In genomic region chr5:24686671-24687420, GRCm38 (mm10) we compare ENCODE assay signal across 8 mouse cellular contexts. TPM values are rescaled to one million over a fixed set of nuclear protein-coding genes. Genes with fewer than 3 reads are reported as not detected.
DNase-seq lines count a peak whose midpoint lies in the region; ATAC-seq lines count a peak whose summit lies in the region.
"Not testable (repeated sequence)": the region's sequence is repeated elsewhere in the genome, so short reads cannot be mapped to it uniquely, and the experiment has no call there.

No protein-coding gene starts in this region.

- WGBS in forebrain, embryonic 14.5 days, result 82% methylated on average over 16 of the region's 16 CpGs
- 81% methylated on average over 16 of the region's 16 CpGs for WGBS in hindbrain, embryonic 11.5 days
- WGBS in kidney, embryonic 15.5 days, result 78% methylated on average over 16 of the region's 16 CpGs
- 56% methylated on average over 16 of the region's 16 CpGs for WGBS in liver, embryonic 13.5 days (ENCODE audit: insufficient replicate concordance)
- 78% methylated on average over 16 of the region's 16 CpGs for WGBS in midbrain, embryonic 13.5 days
- WGBS in stomach, embryonic 16.5 days, result 74% methylated on average over 16 of the region's 16 CpGs

- ATAC-seq in forebrain, embryonic 14.5 days; hindbrain, embryonic 11.5 days (ENCODE audit: low FRiP score); kidney, embryonic 15.5 days (replicated peaks; ENCODE audit: low FRiP score); liver, embryonic 13.5 days (ENCODE audit: low read depth); midbrain, embryonic 13.5 days; stomach, embryonic 16.5 days (ENCODE audit: insufficient read depth, low FRiP score): not testable (repeated sequence)

- H3K4me1 ChIP-seq in forebrain, embryonic 14.5 days (ENCODE audit: control insufficient read depth, insufficient read depth, low read length); hindbrain, embryonic 11.5 days (replicated peaks; ENCODE audit: control insufficient read depth, insufficient read depth, low read length); stomach, embryonic 16.5 days (ENCODE audit: control insufficient read depth, insufficient read depth, low read length): not testable (repeated sequence)
- H3K4me1 ChIP-seq in kidney, embryonic 15.5 days, result peaks cover 17% of the 10 kb centered on the region
- H3K4me1 ChIP-seq in liver, embryonic 13.5 days (replicated peaks), result peaks cover 25% of the 10 kb centered on the region
- peaks cover 22% of the 10 kb centered on the region for H3K4me1 ChIP-seq in midbrain, embryonic 13.5 days (replicated peaks)

- DNase-seq in CD4-positive, CD25-positive, alpha-beta regulatory T cell, adult 2 months (ENCODE audit: low read depth, low spot score), result peak; percentile 57
- peak; percentile 57 for DNase-seq in cerebellum, adult 9-10 months
- not testable (repeated sequence) for DNase-seq in forebrain, embryonic 14.5 days (ENCODE audit: low spot score); hindbrain, embryonic 11.5 days (ENCODE audit: low spot score); liver, embryonic 13.5 days

- not testable (repeated sequence) for H3K27ac ChIP-seq in forebrain, embryonic 14.5 days (ENCODE audit: low read depth, low read length); hindbrain, embryonic 11.5 days (ENCODE audit: low read depth, low read length); kidney, embryonic 15.5 days; midbrain, embryonic 13.5 days
- peak overlapping the region; percentile 95 for H3K27ac ChIP-seq in liver, embryonic 13.5 days
- peak overlapping the region; percentile 33; the same call in 1 of the 2 replicates for H3K27ac ChIP-seq in stomach, embryonic 16.5 days (ENCODE audit: low read length)

- H3K36me3 ChIP-seq in forebrain, embryonic 14.5 days (ENCODE audit: control insufficient read depth, insufficient read depth, low read length), result peaks cover 21% of the 10 kb centered on the region
- not testable (repeated sequence) for H3K36me3 ChIP-seq in hindbrain, embryonic 11.5 days (ENCODE audit: control insufficient read depth, insufficient read depth, low read length); stomach, embryonic 16.5 days (ENCODE audit: control insufficient read depth, insufficient read depth, low read length)
- H3K36me3 ChIP-seq in kidney, embryonic 15.5 days, result peaks cover 36% of the 10 kb centered on the region
- H3K36me3 ChIP-seq in liver, embryonic 13.5 days, result peaks cover 24% of the 10 kb centered on the region
- H3K36me3 ChIP-seq in midbrain, embryonic 13.5 days, result peaks cover 26% of the 10 kb centered on the region

- H3K27me3 ChIP-seq in forebrain, embryonic 14.5 days (replicated peaks; ENCODE audit: control insufficient read depth, insufficient read depth, low read length); hindbrain, embryonic 11.5 days (ENCODE audit: control insufficient read depth, insufficient read depth, low read length); kidney, embryonic 15.5 days; liver, embryonic 13.5 days; midbrain, embryonic 13.5 days; stomach, embryonic 16.5 days (ENCODE audit: control insufficient read depth, insufficient read depth, low read length): not testable (repeated sequence)

- H3K4me3 ChIP-seq in forebrain, embryonic 14.5 days (ENCODE audit: low read depth, low read length), result peak overlapping the region; percentile 86
- peak overlapping the region; percentile 74 for H3K4me3 ChIP-seq in hindbrain, embryonic 11.5 days (ENCODE audit: low read depth, low read length)
- peak overlapping the region; percentile 98 for H3K4me3 ChIP-seq in kidney, embryonic 15.5 days (replicated peaks)
- H3K4me3 ChIP-seq in liver, embryonic 13.5 days (replicated peaks), result peak overlapping the region; percentile 98
- H3K4me3 ChIP-seq in midbrain, embryonic 13.5 days (replicated peaks), result peak overlapping the region; percentile 92
- peak overlapping the region; percentile 95 for H3K4me3 ChIP-seq in stomach, embryonic 16.5 days (replicated peaks; ENCODE audit: low read length)

- H3K9ac ChIP-seq in forebrain, embryonic 14.5 days (ENCODE audit: low read length), result peak overlapping the region; percentile 68; the same call in 1 of the 2 replicates
- not testable (repeated sequence) for H3K9ac ChIP-seq in hindbrain, embryonic 11.5 days (ENCODE audit: low read depth, low read length)
- H3K9ac ChIP-seq in kidney, embryonic 15.5 days, result peak overlapping the region; percentile 85
- peak overlapping the region; percentile 87 for H3K9ac ChIP-seq in liver, embryonic 13.5 days
- peak overlapping the region; percentile 86 for H3K9ac ChIP-seq in midbrain, embryonic 13.5 days (replicated peaks)
- H3K9ac ChIP-seq in stomach, embryonic 16.5 days (ENCODE audit: low read length), result peak overlapping the region; percentile 38; the same call in 1 of the 2 replicates

- peak overlapping the region; percentile 61 for H3K4me2 ChIP-seq in forebrain, embryonic 14.5 days (ENCODE audit: low read length)
- H3K4me2 ChIP-seq in hindbrain, embryonic 11.5 days (replicated peaks; ENCODE audit: low read depth, low read length), result peak overlapping the region; percentile 61
- H3K4me2 ChIP-seq in kidney, embryonic 15.5 days, result peak overlapping the region; percentile 73
- peak overlapping the region; percentile 77 for H3K4me2 ChIP-seq in liver, embryonic 13.5 days
- peak overlapping the region; percentile 61 for H3K4me2 ChIP-seq in midbrain, embryonic 13.5 days (replicated peaks)
- H3K4me2 ChIP-seq in stomach, embryonic 16.5 days (ENCODE audit: low read depth, low read length), result peak overlapping the region; percentile 56

- H3K9me3 ChIP-seq in forebrain, embryonic 14.5 days (replicated peaks; ENCODE audit: control insufficient read depth, low read length); hindbrain, embryonic 11.5 days (ENCODE audit: control insufficient read depth, low read length); kidney, embryonic 15.5 days (replicated peaks); liver, embryonic 13.5 days (replicated peaks); midbrain, embryonic 13.5 days; stomach, embryonic 16.5 days (replicated peaks; ENCODE audit: control insufficient read depth, low read length): not testable (repeated sequence)

RNA-seq across cellular contexts. Expression of gene Nub1, which starts 1.5 kb away (rescaled TPM):
- 59.8 and 65.3 TPM in 2 replicates for polyA plus RNA-seq in forebrain, embryonic 14.5 days (2014; fragmentation: Nextera tagmentation; extraction: Ambion mirVana)
- 36.0 and 37.3 TPM in 2 replicates for polyA plus RNA-seq in hindbrain, embryonic 11.5 days (2014; fragmentation: Nextera tagmentation; extraction: Ambion mirVana)
- 40.3 and 41.2 TPM in 2 replicates for polyA plus RNA-seq in kidney, embryonic 15.5 days (2015; fragmentation: Nextera tagmentation; extraction: Ambion mirVana)
- 12.3 and 15.7 TPM in 2 replicates for polyA plus RNA-seq in liver, embryonic 13.5 days (2015; fragmentation: Nextera tagmentation; extraction: Ambion mirVana)
- polyA plus RNA-seq in midbrain, embryonic 13.5 days (2015; fragmentation: Nextera tagmentation; extraction: Ambion mirVana), result 41.2 and 42.8 TPM in 2 replicates
- 31.9 and 32.0 TPM in 2 replicates for polyA plus RNA-seq in stomach, embryonic 16.5 days (2015; fragmentation: Nextera tagmentation; extraction: Ambion mirVana)

RNA-seq across cellular contexts. Expression of gene Wdr86, which starts 43.7 kb away (rescaled TPM):
- 6.1 and 6.4 TPM in 2 replicates for polyA plus RNA-seq in forebrain, embryonic 14.5 days (2014; fragmentation: Nextera tagmentation; extraction: Ambion mirVana)
- polyA plus RNA-seq in hindbrain, embryonic 11.5 days (2014; fragmentation: Nextera tagmentation; extraction: Ambion mirVana), result 15.4 and 17.5 TPM in 2 replicates
- 28.4 and 32.4 TPM in 2 replicates for polyA plus RNA-seq in kidney, embryonic 15.5 days (2015; fragmentation: Nextera tagmentation; extraction: Ambion mirVana)
- 1.5 and 2.0 TPM in 2 replicates for polyA plus RNA-seq in liver, embryonic 13.5 days (2015; fragmentation: Nextera tagmentation; extraction: Ambion mirVana)
- polyA plus RNA-seq in midbrain, embryonic 13.5 days (2015; fragmentation: Nextera tagmentation; extraction: Ambion mirVana), result 3.8 and 4.9 TPM in 2 replicates
- 8.1 TPM in 2 replicates for polyA plus RNA-seq in stomach, embryonic 16.5 days (2015; fragmentation: Nextera tagmentation; extraction: Ambion mirVana)
